Mouse (Mus musculus): ENCODE data around the gene Gpr161.
"Not testable (repeated sequence)": the region's sequence is repeated elsewhere in the genome, so short reads cannot be mapped to it uniquely, and the experiment has no call there.

The Gpr161 gene

GRCm38 (mm10) chr1:165316361-165316760, 20.8 kb downstream of the Gpr161 start:
- DNase-seq (ENCODE audit: low spot score), result no peak

GRCm38 (mm10) chr1:165320141-165320934, 24.7 kb downstream of the Gpr161 start:
- DNase-seq (ENCODE audit: low spot score), result peak; percentile 72

- peak; percentile 16 for DNase-seq (ENCODE audit: low spot score)
Measured at GRCm38 (mm10) chr1:165321393-165321861, 25.8 kb downstream of the Gpr161 start.

- no peak for DNase-seq (ENCODE audit: low spot score)
Measured at GRCm38 (mm10) chr1:165321891-165322290, 26.3 kb downstream of the Gpr161 start.

- DNase-seq (ENCODE audit: low spot score), result no peak
Measured at GRCm38 (mm10) chr1:165322934-165323333, 27.3 kb downstream of the Gpr161 start.

- no peak for DNase-seq (ENCODE audit: low spot score)
Measured at GRCm38 (mm10) chr1:165327370-165327769, 31.8 kb downstream of the Gpr161 start.

- no peak for DNase-seq (ENCODE audit: low spot score)
Measured at GRCm38 (mm10) chr1:165327831-165328230, 32.2 kb downstream of the Gpr161 start.

GRCm38 (mm10) chr1:165328384-165329289, 33.0 kb downstream of the Gpr161 start:
- not testable (repeated sequence) for DNase-seq (ENCODE audit: low spot score)

- no peak for DNase-seq (ENCODE audit: low spot score)
Measured at GRCm38 (mm10) chr1:165330859-165331258, 35.3 kb downstream of the Gpr161 start.

GRCm38 (mm10) chr1:165332797-165333196, 37.2 kb downstream of the Gpr161 start:
- no peak for DNase-seq (ENCODE audit: low spot score)

- no peak for DNase-seq (ENCODE audit: low spot score)
Measured at GRCm38 (mm10) chr1:165342126-165342525, 46.5 kb downstream of the Gpr161 start.

- DNase-seq (ENCODE audit: low spot score), result no peak
Measured at GRCm38 (mm10) chr1:165344453-165344852, 48.9 kb downstream of the Gpr161 start.

- DNase-seq (ENCODE audit: low spot score), result no peak
Measured at GRCm38 (mm10) chr1:165348627-165349026, 53.0 kb downstream of the Gpr161 start.

GRCm38 (mm10) chr1:165356347-165356746, 60.8 kb downstream of the Gpr161 start:
- DNase-seq (ENCODE audit: low spot score), result no peak

- no peak for DNase-seq (ENCODE audit: low spot score)
Measured at GRCm38 (mm10) chr1:165363271-165363670, 67.7 kb downstream of the Gpr161 start.

- DNase-seq (ENCODE audit: low spot score), result no peak
Measured at GRCm38 (mm10) chr1:165365057-165365456, 69.5 kb downstream of the Gpr161 start.

- no peak for DNase-seq (ENCODE audit: low spot score)
Measured at GRCm38 (mm10) chr1:165370990-165371389, 75.4 kb downstream of the Gpr161 start.

GRCm38 (mm10) chr1:165373839-165374238, 78.2 kb downstream of the Gpr161 start:
- DNase-seq (ENCODE audit: low spot score), result peak; percentile 66

All from lung, postnatal 25 days (tissue).